Comparison of ENCODE assay signal across 8 mouse cellular contexts in genomic region chr10:121462162-121462881, GRCm38 (mm10). TPM values are rescaled to one million over a fixed set of nuclear protein-coding genes. Genes with fewer than 3 reads are reported as not detected.
DNase-seq lines count a peak whose midpoint lies in the region; ATAC-seq lines count a peak whose summit lies in the region.

No protein-coding gene starts in this region.

- H3K36me3 ChIP-seq in kidney, embryonic 14.5 days (ENCODE audit: control insufficient read depth, insufficient read depth, low read length) = no peaks in the 10 kb centered on the region
- no peaks in the 10 kb centered on the region for H3K36me3 ChIP-seq in hindbrain, embryonic 13.5 days
- H3K36me3 ChIP-seq in midbrain, embryonic 15.5 days (replicated peaks) = no peaks in the 10 kb centered on the region

- no peak overlapping the region for H3K9ac ChIP-seq in kidney, embryonic 14.5 days (ENCODE audit: low read depth, low read length)
- H3K9ac ChIP-seq in hindbrain, embryonic 13.5 days = peak overlapping the region; percentile 59
- H3K9ac ChIP-seq in midbrain, embryonic 15.5 days = no peak overlapping the region

- no peaks in the 10 kb centered on the region for H3K27me3 ChIP-seq in kidney, embryonic 14.5 days (ENCODE audit: control insufficient read depth, insufficient read depth, low read length)
- H3K27me3 ChIP-seq in hindbrain, embryonic 13.5 days = 0 out of 2 replicates have a peak, but pooled peaks cover 3% of the 10 kb centered on the region
- H3K27me3 ChIP-seq in midbrain, embryonic 15.5 days (replicated peaks) = no peaks in the 10 kb centered on the region

- no peaks in the 10 kb centered on the region for H3K9me3 ChIP-seq in kidney, embryonic 14.5 days (ENCODE audit: control insufficient read depth, low read length)
- H3K9me3 ChIP-seq in hindbrain, embryonic 13.5 days = no peaks in the 10 kb centered on the region
- no peaks in the 10 kb centered on the region for H3K9me3 ChIP-seq in midbrain, embryonic 15.5 days

- H3K4me3 ChIP-seq in kidney, embryonic 14.5 days (ENCODE audit: low read length) = no peak overlapping the region
- H3K4me3 ChIP-seq in hindbrain, embryonic 13.5 days = 0 out of 2 replicates have a peak overlapping the region, but pooled peaks have one; percentile 23
- H3K4me3 ChIP-seq in midbrain, embryonic 15.5 days = no peak overlapping the region

- peak overlapping the region; percentile 31 for H3K4me2 ChIP-seq in kidney, embryonic 14.5 days (replicated peaks; ENCODE audit: low read depth, low read length)
- H3K4me2 ChIP-seq in hindbrain, embryonic 13.5 days = peak overlapping the region; percentile 51
- peak overlapping the region; percentile 31; the same call in 1 of the 2 replicates for H3K4me2 ChIP-seq in midbrain, embryonic 15.5 days

- H3K27ac ChIP-seq in kidney, embryonic 14.5 days (ENCODE audit: low read depth, low read length) = peak overlapping the region; percentile 59; the same call in 1 of the 2 replicates
- peak overlapping the region; percentile 70 for H3K27ac ChIP-seq in hindbrain, embryonic 13.5 days
- H3K27ac ChIP-seq in midbrain, embryonic 15.5 days = peak overlapping the region; percentile 16; the same call in 1 of the 2 replicates

- ATAC-seq in kidney, embryonic 14.5 days (ENCODE audit: low FRiP score, low TSS enrichment) = no peak
- 0 out of 2 replicates have a peak, but pooled peaks have one; percentile 29 for ATAC-seq in hindbrain, embryonic 13.5 days (ENCODE audit: low FRiP score)
- no peak for ATAC-seq in midbrain, embryonic 15.5 days (replicated peaks)
- ATAC-seq in CD4-positive, CD25-positive, alpha-beta regulatory T cell, adult 4 months = no peak

- DNase-seq in kidney, postnatal 4 days = no peak
- peak; percentile 38 to 56 for DNase-seq in cerebellum, postnatal 10 days
- no peak for DNase-seq in ovary, postnatal 14 days (ENCODE audit: low spot score)
- no peak for DNase-seq in spleen, postnatal 14 days (ENCODE audit: low spot score in 2 of 2)

- peaks cover 19% of the 10 kb centered on the region for H3K4me1 ChIP-seq in kidney, embryonic 14.5 days (ENCODE audit: control insufficient read depth, insufficient read depth, low read length)
- peaks cover 22% of the 10 kb centered on the region for H3K4me1 ChIP-seq in hindbrain, embryonic 13.5 days (replicated peaks)
- peaks cover 22% of the 10 kb centered on the region for H3K4me1 ChIP-seq in midbrain, embryonic 15.5 days

- WGBS in kidney, embryonic 14.5 days = 68% methylated on average over 24 of the region's 24 CpGs
- WGBS in hindbrain, embryonic 13.5 days = 55% methylated on average over 24 of the region's 24 CpGs
- WGBS in midbrain, embryonic 15.5 days = 50% methylated on average over 24 of the region's 24 CpGs

RNA-seq across cellular contexts. Expression of gene Rassf3, which starts 13.8 kb away (rescaled TPM):
- polyA plus RNA-seq in kidney, embryonic 14.5 days (2014; fragmentation: Nextera tagmentation; extraction: Ambion mirVana) = 8.9 and 13.5 TPM in 2 replicates
- 5.2 and 5.3 TPM in 2 replicates for polyA plus RNA-seq in hindbrain, embryonic 13.5 days (2015; fragmentation: Nextera tagmentation; extraction: Ambion mirVana)
- 4.2 and 4.4 TPM in 2 replicates for polyA plus RNA-seq in midbrain, embryonic 15.5 days (2015; fragmentation: Nextera tagmentation; extraction: Ambion mirVana)
- 1 to 10 TPM; 5.4 to 5.5 TPM for polyA plus RNA-seq in CD4-positive, CD25-positive, alpha-beta regulatory T cell, adult 4 months (2017; shearing (Covaris generic))

Comparison
In these comparisons a context has a peak if more than half of its experiments do, and no peak if none do; other contexts are left out.
1. H3K27ac ChIP-seq: peak in every context shown above with its lines; median percentile 70 in hindbrain, embryonic 13.5 days; 59 in kidney, embryonic 14.5 days; 16 in midbrain, embryonic 15.5 days.
2. DNase-seq: peak in cerebellum, postnatal 10 days (2 of 2); none in kidney, postnatal 4 days (0 of 2), ovary, postnatal 14 days (single experiment) and spleen, postnatal 14 days (0 of 2).
3. Peak in every context shown above with its lines, with median percentiles within 50 percentile points of each other: H3K4me2 ChIP-seq.